Mouse (Mus musculus) neural tube, embryonic 10.5 days (tissue): ENCODE results near the gene Mup10.
"Not testable (repeated sequence)": the region's sequence is repeated elsewhere in the genome, so short reads cannot be mapped to it uniquely, and the experiment has no call there.

ENCODE experiments used
- DNase-seq: peaks from one replicate; pipeline ENCODE4 v3.0.0-alpha.2; 2017; ENCODE audit warnings: low spot score; ENCODE audit errors: extremely low spot score

The Mup10 gene

GRCm38 (mm10) chr4:60582099-60582498, at the start of gene Mup10:
Gene Mup10, minus strand, starts transcription at chr4:60582199.
- not testable (repeated sequence) for DNase-seq
